Mouse (Mus musculus) neutrophil, adult 83 days (primary cell): ENCODE results near the gene Dgkd. TPM values are rescaled to one million over a fixed set of nuclear protein-coding genes. Genes with fewer than 3 reads are reported as not detected.

Experiments used
- total RNA-seq, 2 experiments: library from RNA; stranded (reverse); gene quantifications; one replicate each; pipeline ENCODE4 v1.2.4; 2023

Dgkd gene
- 100 to 1,000 TPM; 137 to 143 TPM for total RNA-seq

DNA sequence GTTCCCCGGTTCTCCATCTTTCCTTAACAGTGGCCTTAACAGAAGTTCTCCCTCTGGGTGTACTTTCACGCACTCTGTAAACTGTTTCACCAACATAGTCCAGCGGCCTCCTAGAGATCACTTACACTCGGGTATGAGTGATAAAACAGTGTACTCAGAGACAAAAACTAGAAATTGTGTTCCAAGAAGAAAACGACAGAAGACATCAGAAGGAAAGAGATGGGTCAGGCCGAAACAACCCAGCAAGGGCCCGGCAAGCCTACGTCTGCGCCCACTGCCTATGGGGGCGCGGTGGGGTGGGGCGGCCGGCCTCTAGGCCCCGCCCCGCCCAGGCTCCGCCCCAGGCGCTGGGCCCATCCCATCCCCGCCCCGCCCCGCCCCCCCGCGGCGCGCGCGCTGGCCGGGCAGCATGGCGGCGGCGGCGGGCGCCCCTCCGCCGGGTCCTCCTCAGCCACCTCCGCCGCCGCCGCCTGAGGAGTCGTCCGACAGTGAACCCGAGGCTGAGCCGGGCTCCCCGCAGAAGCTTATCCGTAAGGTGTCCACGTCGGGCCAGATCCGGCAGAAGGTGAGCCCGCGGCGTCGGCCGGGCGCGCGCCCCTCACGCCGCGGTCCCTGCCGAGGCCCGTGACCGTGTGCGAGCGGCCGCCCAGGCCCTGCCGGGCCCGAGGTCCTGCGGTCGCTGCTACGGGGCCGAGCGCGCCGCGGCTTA lies at the start of gene Dgkd:
TSS of gene Dgkd (plus strand) at position 396 of the 709 bp plus-strand sequence.

DNA sequence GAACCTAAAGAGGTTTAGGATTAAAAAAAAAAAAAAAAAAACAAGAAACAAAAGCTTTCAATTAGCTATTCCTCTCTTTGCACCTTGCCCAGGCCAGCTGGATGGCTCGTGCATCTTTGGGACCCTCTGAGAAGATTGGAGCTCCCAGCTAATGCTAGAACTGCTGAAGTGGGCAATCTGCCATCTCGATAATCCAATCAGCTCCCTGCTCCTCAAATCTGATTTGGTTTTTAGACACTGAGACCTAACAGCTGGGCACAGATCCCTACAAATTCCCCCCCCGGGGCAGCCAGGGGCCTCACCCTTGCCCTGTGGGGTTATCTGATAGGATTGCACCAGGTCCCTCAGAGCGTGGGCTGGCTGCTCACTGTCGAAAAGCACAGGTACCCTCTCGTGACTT lies 49.5 kb upstream of the Dgkd start, which contains the start of gene Sag:
TSS of gene Sag (plus strand) at position 105 of the 400 bp plus-strand sequence.

Other genes with a start within 250 kb of the Dgkd start
- 100 to 1,000 TPM; 271 to 321 TPM for gene Inpp5d, start 233.0 kb upstream of the Dgkd start, total RNA-seq
- gene Atg16l1, start 97.4 kb upstream of the Dgkd start, total RNA-seq, result 10 to 100 TPM; 35.3 to 41.0 TPM
- gene Sag, start 49.6 kb upstream of the Dgkd start, total RNA-seq, result 1 to 10 TPM; 3.0 to 3.6 TPM
- 1 to 10 TPM; 4.4 to 7.3 TPM for gene Usp40, start 155.3 kb downstream of the Dgkd start, total RNA-seq
- not detected for gene Ugt1a10, start 202.1 kb downstream of the Dgkd start, total RNA-seq
- not detected for gene Ugt1a9, start 217.5 kb downstream of the Dgkd start, total RNA-seq
- not detected for gene Ugt1a8, start 234.5 kb downstream of the Dgkd start, total RNA-seq
- gene Ugt1a7c, start 241.8 kb downstream of the Dgkd start, total RNA-seq, result 10 to 100 TPM; 86.4 to 92.8 TPM
- 10 to 100 TPM; 37.8 to 50.4 TPM for gene Ugt1a6b, start 250.0 kb downstream of the Dgkd start, total RNA-seq